Mouse (Mus musculus): ENCODE results near the gene Rasgrf1. TPM values are rescaled to one million over a fixed set of nuclear protein-coding genes. Genes with fewer than 3 reads are reported as not detected.

Rasgrf1 gene
- not detected in 2 replicates for total RNA-seq (2012; rRNA removed)
- polyA plus RNA-seq (2012; ENCODE audit: insufficient read depth in 1 of 2, insufficient read length in 2 of 2, low read depth in 1 of 2, low replicate concordance in 2 of 2, missing spikeins in 1 of 2), result not detected

GRCm38 (mm10) chr9:89909131-89910010, at the start of gene Rasgrf1:
Gene Rasgrf1 (plus strand): TSS chr9:89909908.
- Histone ChIP-seq H3K27me3 (ENCODE audit: control insufficient read depth in 1 of 2, insufficient read depth in 2 of 2, low read length in 2 of 2) (no peaks in the 10 kb centered on the region; a peak in 1 of 4 replicates), H3K9ac (ENCODE audit: control insufficient read depth, low read depth, low read length, poor library complexity, severe bottlenecking) (no peak within 1 kb of the TSS), H3K4me1 (ENCODE audit: control insufficient read depth in 1 of 2, insufficient read depth in 2 of 2, low read length in 2 of 2) (no peaks in the 10 kb centered on the region), H3K4me3 (ENCODE audit: control insufficient read depth in 1 of 2, insufficient read depth in 1 of 2, low read depth in 2 of 2, low read length in 2 of 2) (no peak within 1 kb of the TSS), H3K27ac (ENCODE audit: control insufficient read depth, low read depth, low read length) (no peak within 1 kb of the TSS), H3K79me2 (ENCODE audit: control insufficient read depth, insufficient read depth, low read length, poor library complexity) (no peaks in the 10 kb centered on the region), H3K36me3 (ENCODE audit: control insufficient read depth in 1 of 2, insufficient read depth in 2 of 2, low read length in 2 of 2) (no peaks in the 10 kb centered on the region), H3K9me3 (replicated peaks; ENCODE audit: insufficient read depth, low read length) (no peaks in the 10 kb centered on the region)
- TF ChIP-seq ZC3H11A (IDR thresholded peaks at IDR 0.05; ENCODE audit: low read depth, low read length) (no peak), RAD21 (IDR thresholded peaks at IDR 0.05; ENCODE audit: low read depth, low read length) (no peak), MAZ (IDR thresholded peaks at IDR 0.05; ENCODE audit: low read depth, low read length) (no peak)
- no peak for DNase-seq (ENCODE audit: low read depth, low spot score)

- DNase-seq (ENCODE audit: low read depth, low spot score), result no peak
- TF ChIP-seq MAFK (IDR thresholded peaks at IDR 0.05; ENCODE audit: borderline replicate concordance, low read depth, low read length), result no peak
- no peak for TF ChIP-seq CHD2 (IDR thresholded peaks at IDR 0.05; ENCODE audit: low read length)
- TF ChIP-seq CHD1 (IDR thresholded peaks at IDR 0.05; ENCODE audit: low read depth, low read length), result no peak
- TF ChIP-seq MAZ (IDR thresholded peaks at IDR 0.05; ENCODE audit: low read depth, low read length), result no peak
- TF ChIP-seq MEF2A (IDR thresholded peaks at IDR 0.05; ENCODE audit: extremely low read depth, insufficient replicate concordance, low read depth, low read length, poor library complexity, severe bottlenecking), result no peak
- Histone ChIP-seq H3K79me2 (ENCODE audit: control insufficient read depth, insufficient read depth, low read length, poor library complexity) (no peaks in the 10 kb centered on the region), H3K36me3 (ENCODE audit: control insufficient read depth in 1 of 2, insufficient read depth in 2 of 2, low read length in 2 of 2) (no peaks in the 10 kb centered on the region), H3K9me3 (replicated peaks; ENCODE audit: insufficient read depth, low read length) (no peaks in the 10 kb centered on the region), H3K27me3 (ENCODE audit: control insufficient read depth in 1 of 2, insufficient read depth in 2 of 2, low read length in 2 of 2) (no peaks in the 10 kb centered on the region), H3K4me1 (ENCODE audit: control insufficient read depth in 1 of 2, insufficient read depth in 2 of 2, low read length in 2 of 2) (no peaks in the 10 kb centered on the region), H3K27ac (ENCODE audit: control insufficient read depth, low read depth, low read length) (no peak overlapping the region), H3K4me3 (ENCODE audit: control insufficient read depth in 1 of 2, insufficient read depth in 1 of 2, low read depth in 2 of 2, low read length in 2 of 2) (no peak overlapping the region), H3K9ac (ENCODE audit: control insufficient read depth, low read depth, low read length, poor library complexity, severe bottlenecking) (no peak overlapping the region)
Measured at GRCm38 (mm10) chr9:89860145-89860544, 49.6 kb upstream of the Rasgrf1 start.

GRCm38 (mm10) chr9:89860584-89860983, 49.1 kb upstream of the Rasgrf1 start:
- Histone ChIP-seq H3K79me2 (ENCODE audit: control insufficient read depth, insufficient read depth, low read length, poor library complexity) (no peaks in the 10 kb centered on the region), H3K9me3 (replicated peaks; ENCODE audit: insufficient read depth, low read length) (no peaks in the 10 kb centered on the region), H3K27me3 (ENCODE audit: control insufficient read depth in 1 of 2, insufficient read depth in 2 of 2, low read length in 2 of 2) (no peaks in the 10 kb centered on the region), H3K4me3 (ENCODE audit: control insufficient read depth in 1 of 2, insufficient read depth in 1 of 2, low read depth in 2 of 2, low read length in 2 of 2) (no peak overlapping the region), H3K9ac (ENCODE audit: control insufficient read depth, low read depth, low read length, poor library complexity, severe bottlenecking) (no peak overlapping the region), H3K36me3 (ENCODE audit: control insufficient read depth in 1 of 2, insufficient read depth in 2 of 2, low read length in 2 of 2) (no peaks in the 10 kb centered on the region), H3K4me1 (ENCODE audit: control insufficient read depth in 1 of 2, insufficient read depth in 2 of 2, low read length in 2 of 2) (no peaks in the 10 kb centered on the region), H3K27ac (ENCODE audit: control insufficient read depth, low read depth, low read length) (no peak overlapping the region)
- DNase-seq (ENCODE audit: low read depth, low spot score), result no peak
- TF ChIP-seq POLR2AphosphoS2 (IDR thresholded peaks at IDR 0.05; ENCODE audit: low read length) (no peak), NELFE (IDR thresholded peaks at IDR 0.05; ENCODE audit: low read depth, low read length) (no peak), RCOR1 (IDR thresholded peaks at IDR 0.05; ENCODE audit: low read depth, low read length) (no peak), SIN3A (IDR thresholded peaks at IDR 0.05; ENCODE audit: low read length) (no peak), BHLHE40 (IDR thresholded peaks at IDR 0.05; ENCODE audit: borderline replicate concordance, low read depth, low read length) (no peak), HCFC1 (IDR thresholded peaks at IDR 0.05; ENCODE audit: low read depth, low read length) (no peak), RAD21 (IDR thresholded peaks at IDR 0.05; ENCODE audit: low read depth, low read length) (no peak), CHD1 (IDR thresholded peaks at IDR 0.05; ENCODE audit: low read depth, low read length) (no peak), USF2 (IDR thresholded peaks at IDR 0.05; ENCODE audit: borderline replicate concordance in 1 of 2, insufficient read depth in 1 of 2, low read depth in 1 of 2, low read length in 2 of 2) (no peak)
